Mouse (Mus musculus): ENCODE measurements around the gene Prr7. TPM values are rescaled to one million over a fixed set of nuclear protein-coding genes. Genes with fewer than 3 reads are reported as not detected.

Gene Prr7
- polyA plus RNA-seq, 1 experiment from 2014 or later: 0.30 TPM

DNA sequence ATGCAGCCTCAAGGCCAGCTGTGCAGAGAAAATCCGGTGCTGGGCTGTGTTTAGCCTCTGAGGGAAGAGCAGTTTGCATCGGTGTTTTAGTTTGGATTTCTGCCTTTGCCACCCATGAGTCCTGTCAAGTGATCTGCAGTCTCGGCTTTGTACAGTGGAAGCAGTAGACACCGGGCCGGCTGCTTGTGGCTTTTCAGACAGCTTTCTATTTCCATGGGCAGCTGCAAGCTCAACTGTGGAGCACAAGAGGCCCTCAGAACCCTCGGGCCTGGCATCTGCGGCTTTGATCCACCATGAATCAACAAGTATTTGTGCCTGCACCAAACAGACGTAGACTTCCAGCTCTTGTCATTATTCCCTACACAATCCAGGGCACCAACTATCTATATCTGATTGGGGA lies 38.3 kb downstream of the Prr7 start:
- no peak overlapping the region for H3K4me3 ChIP-seq (ENCODE audit: control insufficient read depth in 1 of 2, insufficient read depth in 1 of 2, low read depth in 1 of 2, low read length in 2 of 2)
- no peaks in the 10 kb centered on the region for H3K9me3 ChIP-seq (ENCODE audit: control insufficient read depth, low read length)
- no peak overlapping the region for H3K27ac ChIP-seq (replicated peaks in 1 of 2; ENCODE audit: control insufficient read depth in 1 of 2, insufficient read depth in 1 of 2, low read depth in 2 of 2, low read length in 2 of 2)
- WGBS: 85% methylated on average over 8 of the region's 8 CpGs
- H3K27me3 ChIP-seq (ENCODE audit: control insufficient read depth, insufficient read depth, low read length): 0 out of 2 replicates have a peak, but pooled peaks cover 9% of the 10 kb centered on the region
- peaks cover 100% of the 10 kb centered on the region for H3K36me3 ChIP-seq (ENCODE audit: control insufficient read depth, insufficient read depth, low read length)
- no peak for ATAC-seq (ENCODE audit: insufficient number of reproducible peaks, insufficient read depth, low FRiP score, low read depth)
- H3K9ac ChIP-seq (ENCODE audit: low read length): no peak overlapping the region
- H3K4me1 ChIP-seq (ENCODE audit: control insufficient read depth in 2 of 2, insufficient read depth in 2 of 2, low read length in 2 of 2): peaks cover 0 to 6% of the 10 kb centered on the region in 2 experiments; a peak in 1 of 4 replicates
- no peak overlapping the region for H3K4me2 ChIP-seq (ENCODE audit: low read length)

DNA sequence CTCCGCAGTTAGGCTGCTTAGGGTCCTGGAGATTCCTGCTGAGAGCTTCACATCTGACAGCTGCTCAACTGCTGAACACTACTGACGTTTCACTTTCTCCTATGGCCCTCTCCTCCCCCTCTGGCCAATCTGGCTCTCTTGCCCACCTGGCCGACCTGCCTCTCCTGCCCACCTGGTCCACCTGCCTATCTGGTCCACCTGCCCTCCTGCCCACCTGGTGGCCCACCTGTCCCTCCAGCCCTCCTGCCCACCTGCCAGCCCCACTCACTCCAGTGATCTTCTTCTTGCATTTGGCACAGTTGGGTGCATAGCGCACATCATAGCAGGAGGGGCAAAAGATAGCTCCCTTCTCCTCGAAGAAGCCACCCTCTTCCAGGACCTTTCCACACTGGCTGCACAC lies 40.3 kb downstream of the Prr7 start:
- Histone ChIP-seq H3K27ac (replicated peaks in 1 of 2; ENCODE audit: control insufficient read depth in 1 of 2, insufficient read depth in 1 of 2, low read depth in 2 of 2, low read length in 2 of 2) (no peak overlapping the region), H3K4me1 (ENCODE audit: control insufficient read depth in 2 of 2, insufficient read depth in 2 of 2, low read length in 2 of 2) (peaks cover 4 to 17% of the 10 kb centered on the region in 2 experiments), H3K4me2 (ENCODE audit: low read length) (no peak overlapping the region), H3K27me3 (ENCODE audit: control insufficient read depth, insufficient read depth, low read length) (no peaks in the 10 kb centered on the region), H3K9me3 (ENCODE audit: control insufficient read depth, low read length) (no peaks in the 10 kb centered on the region), H3K36me3 (ENCODE audit: control insufficient read depth, insufficient read depth, low read length) (peaks cover 100% of the 10 kb centered on the region), H3K4me3 (ENCODE audit: control insufficient read depth in 1 of 2, insufficient read depth in 1 of 2, low read depth in 1 of 2, low read length in 2 of 2) (no peak overlapping the region), H3K9ac (ENCODE audit: low read length) (no peak overlapping the region)
- WGBS: 76% methylated on average over 5 of the region's 5 CpGs
- ATAC-seq (ENCODE audit: insufficient number of reproducible peaks, insufficient read depth, low FRiP score, low read depth): no peak

DNA sequence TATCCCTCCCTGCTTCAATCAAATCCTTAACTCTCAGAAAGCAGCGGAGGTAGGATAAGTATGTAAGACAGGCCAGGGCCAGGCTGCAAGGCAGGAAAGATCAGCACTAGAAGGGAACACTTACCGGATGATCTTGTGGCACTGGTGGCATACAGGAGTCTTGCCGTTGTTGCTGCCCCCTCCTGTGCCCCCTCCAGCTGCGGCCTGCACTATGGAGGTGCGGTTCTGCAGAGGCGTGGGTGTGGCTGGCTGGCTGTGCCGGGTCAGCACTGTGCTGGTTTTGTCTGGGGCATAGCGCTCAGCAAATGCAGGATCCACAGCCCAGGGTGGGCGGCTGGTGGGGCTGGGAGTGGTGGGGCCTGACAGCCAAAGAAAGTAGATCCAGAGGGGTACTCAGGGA lies 41.7 kb downstream of the Prr7 start:
- no peak for ATAC-seq (ENCODE audit: insufficient number of reproducible peaks, insufficient read depth, low FRiP score, low read depth)
- peaks cover 96% of the 10 kb centered on the region for H3K36me3 ChIP-seq (ENCODE audit: control insufficient read depth, insufficient read depth, low read length)
- H3K9ac ChIP-seq (ENCODE audit: low read length): no peak overlapping the region
- no peaks in the 10 kb centered on the region for H3K27me3 ChIP-seq (ENCODE audit: control insufficient read depth, insufficient read depth, low read length)
- 90% methylated on average over 9 of the region's 9 CpGs for WGBS
- H3K4me2 ChIP-seq (ENCODE audit: low read length): no peak overlapping the region
- peaks cover 16 to 32% of the 10 kb centered on the region in 2 experiments for H3K4me1 ChIP-seq (ENCODE audit: control insufficient read depth in 2 of 2, insufficient read depth in 2 of 2, low read length in 2 of 2)
- H3K9me3 ChIP-seq (ENCODE audit: control insufficient read depth, low read length): no peaks in the 10 kb centered on the region
- H3K27ac ChIP-seq (replicated peaks in 1 of 2; ENCODE audit: control insufficient read depth in 1 of 2, insufficient read depth in 1 of 2, low read depth in 2 of 2, low read length in 2 of 2): no peak overlapping the region; a peak in 1 of 4 replicates
- no peak overlapping the region for H3K4me3 ChIP-seq (ENCODE audit: control insufficient read depth in 1 of 2, insufficient read depth in 1 of 2, low read depth in 1 of 2, low read length in 2 of 2)

DNA sequence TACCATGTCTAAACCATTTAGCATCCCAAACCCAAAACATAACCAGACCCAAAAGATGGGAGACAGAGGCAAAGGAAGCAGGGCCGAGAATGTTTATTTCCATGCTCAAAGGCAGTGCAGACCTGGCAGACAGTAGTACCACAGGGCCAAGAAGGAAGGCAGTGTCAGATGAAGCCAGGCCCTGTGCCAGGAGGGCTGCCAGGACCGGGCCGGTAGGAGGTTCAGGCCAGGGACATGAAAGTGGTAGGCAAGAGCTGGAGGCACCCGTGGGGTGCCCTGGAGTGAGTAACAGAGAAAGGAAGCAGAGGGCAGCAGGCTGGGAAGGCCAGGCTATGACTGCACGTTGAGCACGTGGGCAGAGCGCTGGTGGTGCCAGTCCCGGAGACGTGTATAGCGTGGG lies 42.6 kb downstream of the Prr7 start:
- peaks cover 25 to 41% of the 10 kb centered on the region in 2 experiments for H3K4me1 ChIP-seq (ENCODE audit: control insufficient read depth in 2 of 2, insufficient read depth in 2 of 2, low read length in 2 of 2)
- 92% methylated on average over 10 of the region's 10 CpGs for WGBS
- H3K27me3 ChIP-seq (ENCODE audit: control insufficient read depth, insufficient read depth, low read length): no peaks in the 10 kb centered on the region
- no peak overlapping the region for H3K9ac ChIP-seq (ENCODE audit: low read length)
- ATAC-seq (ENCODE audit: insufficient number of reproducible peaks, insufficient read depth, low FRiP score, low read depth): no peak
- H3K9me3 ChIP-seq (ENCODE audit: control insufficient read depth, low read length): no peaks in the 10 kb centered on the region
- no peak overlapping the region for H3K4me2 ChIP-seq (ENCODE audit: low read length)
- no peak overlapping the region for H3K4me3 ChIP-seq (ENCODE audit: control insufficient read depth in 1 of 2, insufficient read depth in 1 of 2, low read depth in 1 of 2, low read length in 2 of 2)
- H3K27ac ChIP-seq (replicated peaks in 1 of 2; ENCODE audit: control insufficient read depth in 1 of 2, insufficient read depth in 1 of 2, low read depth in 2 of 2, low read length in 2 of 2): no peak overlapping the region
- peaks cover 91% of the 10 kb centered on the region for H3K36me3 ChIP-seq (ENCODE audit: control insufficient read depth, insufficient read depth, low read length)

DNA sequence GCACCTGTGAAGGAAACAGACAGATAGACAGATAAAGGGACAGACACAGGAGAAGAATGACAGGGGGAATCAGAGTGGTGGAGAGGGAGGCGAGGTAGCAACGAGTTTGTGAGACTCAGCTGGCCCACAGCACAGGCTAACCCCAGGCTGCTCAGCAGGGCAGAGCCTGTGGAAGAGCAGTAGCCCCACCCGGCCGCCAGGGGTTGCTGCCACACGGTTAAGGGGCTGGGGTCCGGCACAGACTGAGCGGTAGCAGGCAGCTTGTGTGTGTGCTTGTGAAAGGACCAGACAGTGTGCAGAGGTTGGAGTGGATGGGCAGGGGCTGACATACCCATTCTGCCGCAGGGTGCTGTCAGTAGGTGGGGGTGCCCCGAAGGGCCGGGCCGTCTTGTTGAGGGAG lies 43.8 kb downstream of the Prr7 start:
- Histone ChIP-seq H3K27ac (replicated peaks in 1 of 2; ENCODE audit: control insufficient read depth in 1 of 2, insufficient read depth in 1 of 2, low read depth in 2 of 2, low read length in 2 of 2) (no peak overlapping the region), H3K4me3 (ENCODE audit: control insufficient read depth in 1 of 2, insufficient read depth in 1 of 2, low read depth in 1 of 2, low read length in 2 of 2) (no peak overlapping the region), H3K27me3 (ENCODE audit: control insufficient read depth, insufficient read depth, low read length) (no peaks in the 10 kb centered on the region), H3K4me2 (ENCODE audit: low read length) (no peak overlapping the region), H3K9ac (ENCODE audit: low read length) (no peak overlapping the region), H3K36me3 (ENCODE audit: control insufficient read depth, insufficient read depth, low read length) (peaks cover 84% of the 10 kb centered on the region), H3K4me1 (ENCODE audit: control insufficient read depth in 2 of 2, insufficient read depth in 2 of 2, low read length in 2 of 2) (peaks cover 29 to 46% of the 10 kb centered on the region in 2 experiments), H3K9me3 (ENCODE audit: control insufficient read depth, low read length) (no peaks in the 10 kb centered on the region)
- ATAC-seq (ENCODE audit: insufficient number of reproducible peaks, insufficient read depth, low FRiP score, low read depth): no peak
- WGBS: 66% methylated on average over 11 of the region's 11 CpGs

DNA sequence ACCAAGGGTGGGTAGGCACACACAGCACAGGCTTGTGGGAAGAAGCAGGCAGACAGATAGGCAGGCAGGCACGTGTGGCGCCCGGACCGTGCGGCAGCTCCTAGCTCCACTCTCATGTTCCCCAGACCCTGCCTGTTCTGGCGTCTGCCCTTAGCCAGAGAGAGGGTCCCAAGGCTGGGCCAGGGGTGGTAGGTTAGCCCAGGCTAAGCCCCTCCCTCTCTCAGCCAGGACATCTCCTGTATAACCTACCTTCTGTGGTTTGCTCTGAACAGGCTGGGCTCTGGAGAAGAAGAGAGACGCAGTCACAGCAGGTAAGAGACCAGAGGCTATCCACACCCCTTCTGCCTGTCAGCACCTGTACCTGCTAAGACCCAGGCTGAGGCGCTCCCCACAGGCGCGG lies 44.5 kb downstream of the Prr7 start:
- Histone ChIP-seq H3K9me3 (ENCODE audit: control insufficient read depth, low read length) (no peaks in the 10 kb centered on the region), H3K27ac (replicated peaks in 1 of 2; ENCODE audit: control insufficient read depth in 1 of 2, insufficient read depth in 1 of 2, low read depth in 2 of 2, low read length in 2 of 2) (no peak overlapping the region), H3K4me3 (ENCODE audit: control insufficient read depth in 1 of 2, insufficient read depth in 1 of 2, low read depth in 1 of 2, low read length in 2 of 2) (no peak overlapping the region), H3K27me3 (ENCODE audit: control insufficient read depth, insufficient read depth, low read length) (no peaks in the 10 kb centered on the region), H3K4me2 (ENCODE audit: low read length) (no peak overlapping the region), H3K36me3 (ENCODE audit: control insufficient read depth, insufficient read depth, low read length) (peaks cover 78% of the 10 kb centered on the region), H3K4me1 (ENCODE audit: control insufficient read depth in 2 of 2, insufficient read depth in 2 of 2, low read length in 2 of 2) (peaks cover 29 to 46% of the 10 kb centered on the region in 2 experiments), H3K9ac (ENCODE audit: low read length) (no peak overlapping the region)
- ATAC-seq (ENCODE audit: insufficient number of reproducible peaks, insufficient read depth, low FRiP score, low read depth): no peak
- 88% methylated on average over 10 of the region's 10 CpGs for WGBS

DNA sequence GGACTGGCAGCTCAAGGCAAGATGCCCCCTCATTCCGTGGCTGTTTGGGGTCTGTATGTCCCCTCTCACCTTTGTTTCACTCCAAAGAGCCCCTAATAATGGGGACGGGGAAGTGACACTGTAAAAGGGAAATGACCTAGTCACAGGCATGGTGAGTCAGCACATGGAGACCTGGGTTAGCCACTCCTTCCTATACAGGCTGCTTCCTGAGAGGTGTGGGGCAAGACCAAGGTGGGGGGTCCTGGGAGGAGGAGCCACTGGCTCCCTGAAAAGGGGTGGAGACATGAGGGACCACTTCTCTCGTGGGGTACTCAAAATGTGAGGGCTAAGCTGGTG lies 46.2 kb downstream of the Prr7 start:
- H3K9me3 ChIP-seq (ENCODE audit: control insufficient read depth, low read length): no peaks in the 10 kb centered on the region
- H3K4me3 ChIP-seq (ENCODE audit: control insufficient read depth in 1 of 2, insufficient read depth in 1 of 2, low read depth in 1 of 2, low read length in 2 of 2): peak overlapping the region; percentile 6 to 17; a peak in 3 of 4 replicates
- H3K27ac ChIP-seq (replicated peaks in 1 of 2; ENCODE audit: control insufficient read depth in 1 of 2, insufficient read depth in 1 of 2, low read depth in 2 of 2, low read length in 2 of 2): peak overlapping the region; percentile 72 to 97
- ATAC-seq (ENCODE audit: insufficient number of reproducible peaks, insufficient read depth, low FRiP score, low read depth): peak; percentile 4
- peaks cover 7% of the 10 kb centered on the region for H3K27me3 ChIP-seq (ENCODE audit: control insufficient read depth, insufficient read depth, low read length)
- peaks cover 29 to 41% of the 10 kb centered on the region in 2 experiments for H3K4me1 ChIP-seq (ENCODE audit: control insufficient read depth in 2 of 2, insufficient read depth in 2 of 2, low read length in 2 of 2)
- H3K36me3 ChIP-seq (ENCODE audit: control insufficient read depth, insufficient read depth, low read length): peaks cover 60% of the 10 kb centered on the region
- WGBS: 10% methylated on average over 3 of the region's 3 CpGs
- peak overlapping the region; percentile 92 for H3K4me2 ChIP-seq (ENCODE audit: low read length)
- peak overlapping the region; percentile 63 for H3K9ac ChIP-seq (ENCODE audit: low read length)
